Mouse (Mus musculus) limb, embryonic 12.5 days (tissue): ENCODE data around the gene Abr. TPM values are rescaled to one million over a fixed set of nuclear protein-coding genes. Genes with fewer than 3 reads are reported as not detected.

Experiments
- ATAC-seq: fragments of 200-750 bp; cut with Nextera tagmentation; 2 replicates; pipeline ENCODE4 v1.8.0; 2017; ENCODE audit warnings: low read depth, moderate TSS enrichment; ENCODE audit not compliant: insufficient number of reproducible peaks, insufficient read depth, low FRiP score, low TSS enrichment
- H3K27ac ChIP-seq: fragments of 300-500 bp; sonication (generic); 2 replicates; pipeline ENCODE4 v1.5.1; 2016; ENCODE audit warnings: mild to moderate bottlenecking, moderate library complexity
- H3K27me3 ChIP-seq: fragments of 300-500 bp; sonication (generic); 2 replicates; pipeline ENCODE4 v1.6.1; 2016; ENCODE audit warnings: mild to moderate bottlenecking, moderate library complexity
- H3K36me3 ChIP-seq: fragments of 300-500 bp; sonication (generic); 2 replicates; pipeline ENCODE4 v1.6.1; 2016; ENCODE audit warnings: mild to moderate bottlenecking, moderate library complexity
- H3K4me1 ChIP-seq: fragments of 300-500 bp; sonication (generic); replicated peaks from 2 replicates; pipeline ENCODE4 v1.6.1; 2016
- H3K4me2 ChIP-seq: fragments of 300-500 bp; sonication (generic); 2 replicates; pipeline ENCODE4 v1.6.1; 2016; ENCODE audit warnings: mild to moderate bottlenecking, moderate library complexity
- H3K4me3 ChIP-seq: fragments of 300-500 bp; sonication (generic); replicated peaks from 2 replicates; pipeline ENCODE4 v1.5.1; 2016; ENCODE audit warnings: mild to moderate bottlenecking
- H3K9ac ChIP-seq: fragments of 300-500 bp; sonication (generic); replicated peaks from 2 replicates; pipeline ENCODE4 v1.6.1; 2016; ENCODE audit warnings: mild to moderate bottlenecking, moderate library complexity
- H3K9me3 ChIP-seq: fragments of 300-500 bp; sonication (generic); 2 replicates; pipeline ENCODE4 v1.6.1; 2016; ENCODE audit warnings: mild to moderate bottlenecking, moderate library complexity
- WGBS: fragments of 180-500 bp; shearing (Covaris S2); methylation state at CpG from one replicate; pipeline ENCODE4 v1.1.7; 2016; 5-methylcytosine and 5-hydroxymethylcytosine counted together
- polyA plus RNA-seq: library from polyadenylated mRNA; unstranded; fragments of >200 nt; fragmentation: Nextera tagmentation; extraction: Ambion mirVana; gene quantifications from 2 replicates; pipeline ENCODE4 v1.2.1, GENCODE M21; 2016

The Abr gene
- polyA plus RNA-seq, 1 experiment from 2014 or later, result 48.3 TPM

DNA sequence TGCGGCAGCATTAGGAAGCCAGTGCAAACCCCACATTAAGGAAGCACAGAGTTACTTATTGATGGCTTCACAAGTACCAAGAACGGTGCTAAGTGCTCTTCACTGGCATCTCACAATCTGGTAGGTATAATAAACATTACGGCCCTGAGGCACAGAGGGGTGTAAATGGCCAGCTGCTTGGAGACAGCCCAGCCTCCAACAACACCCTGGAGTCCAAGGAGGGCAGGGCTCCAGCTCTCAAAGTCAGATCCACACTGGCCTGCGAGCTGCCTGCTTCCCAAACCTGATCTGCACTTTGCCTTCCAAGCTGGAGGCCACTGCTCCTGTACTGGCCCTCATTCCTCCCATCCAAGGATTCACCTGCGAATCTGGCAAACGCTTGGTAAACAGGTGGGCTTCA lies 132.7 kb downstream of the Abr start:
- Histone ChIP-seq H3K4me3 (no peak overlapping the region), H3K27ac (0 out of 2 replicates have a peak overlapping the region, but pooled peaks have one; percentile 29), H3K9ac (no peak overlapping the region), H3K4me1 (peaks cover 57% of the 10 kb centered on the region), H3K9me3 (no peaks in the 10 kb centered on the region), H3K27me3 (no peaks in the 10 kb centered on the region), H3K36me3 (peaks cover 16% of the 10 kb centered on the region; the same call in 1 of the 2 replicates), H3K4me2 (no peak overlapping the region)
- ATAC-seq, result no peak
- 40% methylated on average over 6 of the region's 6 CpGs for WGBS

- no peaks in the 10 kb centered on the region for H3K9me3 ChIP-seq
- no peaks in the 10 kb centered on the region for H3K27me3 ChIP-seq
- no peak for ATAC-seq
- no peak overlapping the region for H3K4me2 ChIP-seq
- WGBS, result 83% methylated on average over 5 of the region's 5 CpGs
- no peak overlapping the region for H3K27ac ChIP-seq
- peaks cover 50% of the 10 kb centered on the region for H3K4me1 ChIP-seq
- H3K36me3 ChIP-seq, result peaks cover 28% of the 10 kb centered on the region; the same call in 1 of the 2 replicates
- H3K9ac ChIP-seq, result no peak overlapping the region
- H3K4me3 ChIP-seq, result no peak overlapping the region
Measured at GRCm38 (mm10) chr11:76487024-76487423, 135.1 kb downstream of the Abr start.

- peaks cover 56% of the 10 kb centered on the region for H3K36me3 ChIP-seq
- no peaks in the 10 kb centered on the region for H3K9me3 ChIP-seq
- no peak overlapping the region for H3K4me2 ChIP-seq
- WGBS, result 79% methylated on average over 2 of the region's 2 CpGs
- ATAC-seq, result no peak
- no peak overlapping the region for H3K9ac ChIP-seq
- peak overlapping the region; percentile 23; the same call in 1 of the 2 replicates for H3K27ac ChIP-seq
- H3K4me3 ChIP-seq, result no peak overlapping the region
- peaks cover 22% of the 10 kb centered on the region for H3K4me1 ChIP-seq
- no peaks in the 10 kb centered on the region for H3K27me3 ChIP-seq
Measured at GRCm38 (mm10) chr11:76484033-76484432, 138.1 kb downstream of the Abr start.

DNA sequence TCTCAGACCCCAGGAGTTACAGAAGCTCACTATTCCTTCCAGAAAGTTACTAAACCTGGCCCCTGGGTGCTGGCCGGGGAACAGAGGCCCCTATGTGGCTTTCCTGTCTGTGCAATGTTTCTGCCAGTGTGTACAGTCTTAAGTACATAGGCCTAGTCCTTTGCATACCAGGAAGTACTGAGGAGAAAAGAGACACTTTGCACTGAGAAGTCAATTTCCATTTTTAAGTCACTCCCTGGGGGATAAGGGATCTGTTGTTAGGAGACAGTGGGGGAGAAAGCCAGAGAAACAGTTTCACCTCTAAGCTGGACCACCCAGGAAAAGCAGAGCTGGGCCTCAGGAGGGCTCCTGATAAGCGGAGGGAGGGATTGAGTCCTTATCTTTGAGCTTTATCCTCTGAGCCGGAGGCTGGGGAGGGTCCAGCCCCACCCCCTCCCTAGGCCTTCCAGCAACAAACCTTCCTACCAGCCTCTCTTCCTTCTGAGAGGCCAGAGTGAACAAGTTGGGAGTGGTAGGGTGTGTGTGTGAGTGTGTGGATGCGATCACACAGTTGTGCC lies 138.9 kb downstream of the Abr start:
- Histone ChIP-seq H3K27ac (peak overlapping the region; percentile 23; the same call in 1 of the 2 replicates), H3K4me1 (peaks cover 22% of the 10 kb centered on the region), H3K27me3 (no peaks in the 10 kb centered on the region), H3K4me3 (no peak overlapping the region), H3K9me3 (no peaks in the 10 kb centered on the region), H3K9ac (no peak overlapping the region; the same call in 1 of the 2 replicates), H3K4me2 (no peak overlapping the region), H3K36me3 (peaks cover 63% of the 10 kb centered on the region)
- ATAC-seq, result no peak
- WGBS, result 46% methylated on average over 4 of the region's 4 CpGs

- Histone ChIP-seq H3K27me3 (no peaks in the 10 kb centered on the region), H3K27ac (0 out of 2 replicates have a peak overlapping the region, but pooled peaks have one; percentile 23), H3K4me2 (no peak overlapping the region), H3K9ac (no peak overlapping the region), H3K4me3 (no peak overlapping the region), H3K36me3 (peaks cover 69% of the 10 kb centered on the region), H3K4me1 (peaks cover 27% of the 10 kb centered on the region), H3K9me3 (no peaks in the 10 kb centered on the region)
- 45% methylated on average over 5 of the region's 5 CpGs for WGBS
- no peak for ATAC-seq
Measured at GRCm38 (mm10) chr11:76482697-76483096, 139.4 kb downstream of the Abr start.

DNA sequence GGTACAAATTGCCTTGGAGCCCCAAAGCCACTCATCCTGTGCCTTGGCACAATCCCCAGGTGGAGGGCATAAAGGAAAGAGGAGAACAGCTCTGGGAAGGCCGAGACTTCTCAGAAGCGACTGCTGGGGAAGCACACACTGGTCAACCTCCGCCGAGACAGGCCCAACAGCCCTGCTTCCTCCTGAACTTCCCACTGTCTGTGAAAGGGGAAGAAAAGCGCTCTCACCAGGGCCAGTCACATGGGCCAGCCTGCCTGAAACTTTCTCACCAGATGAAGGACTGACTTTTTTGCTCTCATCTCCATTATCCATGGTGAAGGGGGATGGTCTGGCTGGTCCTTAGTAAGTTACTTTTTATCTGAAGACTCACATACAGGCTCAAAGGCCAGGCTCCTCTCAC lies 139.9 kb downstream of the Abr start:
- no peak for ATAC-seq
- Histone ChIP-seq H3K4me2 (no peak overlapping the region), H3K4me3 (no peak overlapping the region), H3K9ac (no peak overlapping the region), H3K27me3 (no peaks in the 10 kb centered on the region), H3K36me3 (peaks cover 74% of the 10 kb centered on the region), H3K27ac (no peak overlapping the region), H3K9me3 (no peaks in the 10 kb centered on the region), H3K4me1 (peaks cover 32% of the 10 kb centered on the region)
- WGBS, result 81% methylated on average over 5 of the region's 5 CpGs

- H3K4me2 ChIP-seq, result no peak overlapping the region
- peaks cover 63% of the 10 kb centered on the region for H3K36me3 ChIP-seq
- H3K9me3 ChIP-seq, result no peaks in the 10 kb centered on the region
- peaks cover 38% of the 10 kb centered on the region for H3K4me1 ChIP-seq
- no peak for ATAC-seq
- no peak overlapping the region for H3K9ac ChIP-seq
- no peaks in the 10 kb centered on the region for H3K27me3 ChIP-seq
- no peak overlapping the region for H3K27ac ChIP-seq
- WGBS, result 95% methylated on average over 4 of the region's 4 CpGs
- no peak overlapping the region for H3K4me3 ChIP-seq
Measured at GRCm38 (mm10) chr11:76479729-76480128, 142.4 kb downstream of the Abr start.

- Histone ChIP-seq H3K27me3 (no peaks in the 10 kb centered on the region), H3K36me3 (peaks cover 66% of the 10 kb centered on the region), H3K4me1 (peaks cover 41% of the 10 kb centered on the region), H3K9ac (no peak overlapping the region), H3K9me3 (no peaks in the 10 kb centered on the region), H3K4me3 (no peak overlapping the region), H3K4me2 (no peak overlapping the region), H3K27ac (no peak overlapping the region)
- WGBS, result 89% methylated on average over 13 of the region's 13 CpGs
- ATAC-seq, result no peak
Measured at GRCm38 (mm10) chr11:76478676-76479655, 143.1 kb downstream of the Abr start.

- Histone ChIP-seq H3K4me3 (no peak overlapping the region), H3K36me3 (peaks cover 58% of the 10 kb centered on the region), H3K4me2 (no peak overlapping the region), H3K4me1 (peaks cover 38% of the 10 kb centered on the region), H3K27me3 (no peaks in the 10 kb centered on the region), H3K27ac (peak overlapping the region; percentile 81), H3K9ac (0 out of 2 replicates have a peak overlapping the region, but pooled peaks have one; percentile 12), H3K9me3 (no peaks in the 10 kb centered on the region)
- ATAC-seq, result no peak
- WGBS, result 13% methylated on average over 5 of the region's 5 CpGs
Measured at GRCm38 (mm10) chr11:76477095-76477525, 145.0 kb downstream of the Abr start.

DNA sequence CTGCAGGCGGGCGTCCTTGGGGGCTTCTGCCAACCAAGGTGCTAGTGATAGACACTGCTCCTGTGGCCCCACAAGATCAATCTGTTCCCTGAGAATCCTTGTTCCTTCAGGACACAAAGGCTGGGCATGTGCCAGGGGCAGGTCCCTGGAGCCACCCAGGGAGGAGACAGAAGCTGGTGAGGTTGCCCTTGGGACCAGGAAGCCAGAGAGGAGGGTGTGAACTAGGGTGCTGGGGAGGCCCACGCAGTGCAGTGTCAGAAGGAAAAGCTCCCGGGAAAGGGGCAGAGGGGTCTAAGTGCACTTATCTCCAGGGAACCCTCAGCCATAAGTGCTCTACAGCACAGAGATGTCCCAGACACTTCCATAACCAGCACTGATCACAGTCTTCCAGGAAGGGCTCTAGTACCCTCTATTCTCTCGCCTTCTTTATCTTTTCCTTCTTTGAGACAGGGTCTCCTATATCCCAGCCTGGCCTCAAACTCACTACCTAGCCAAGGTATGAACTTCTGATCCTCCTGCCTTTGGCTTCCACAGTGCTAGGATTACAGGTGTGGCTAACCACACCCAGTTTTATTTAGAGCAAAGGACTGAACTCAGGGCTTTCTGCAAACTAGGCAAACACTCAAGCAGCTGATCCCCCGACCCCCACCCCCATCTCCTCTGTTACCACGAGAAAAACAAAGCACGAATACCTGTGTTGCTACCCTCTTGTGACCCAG lies 145.6 kb downstream of the Abr start:
- no peak overlapping the region for H3K4me3 ChIP-seq
- peaks cover 41% of the 10 kb centered on the region for H3K4me1 ChIP-seq
- 58% methylated on average over 8 of the region's 8 CpGs for whole genome bisulfite sequencing
- H3K27ac ChIP-seq, result peak overlapping the region; percentile 81
- no peak overlapping the region for H3K4me2 ChIP-seq
- ATAC-seq, result no peak
- H3K9me3 ChIP-seq, result no peaks in the 10 kb centered on the region
- no peaks in the 10 kb centered on the region for H3K27me3 ChIP-seq
- H3K9ac ChIP-seq, result 0 out of 2 replicates have a peak overlapping the region, but pooled peaks have one; percentile 12
- H3K36me3 ChIP-seq, result peaks cover 57% of the 10 kb centered on the region

DNA sequence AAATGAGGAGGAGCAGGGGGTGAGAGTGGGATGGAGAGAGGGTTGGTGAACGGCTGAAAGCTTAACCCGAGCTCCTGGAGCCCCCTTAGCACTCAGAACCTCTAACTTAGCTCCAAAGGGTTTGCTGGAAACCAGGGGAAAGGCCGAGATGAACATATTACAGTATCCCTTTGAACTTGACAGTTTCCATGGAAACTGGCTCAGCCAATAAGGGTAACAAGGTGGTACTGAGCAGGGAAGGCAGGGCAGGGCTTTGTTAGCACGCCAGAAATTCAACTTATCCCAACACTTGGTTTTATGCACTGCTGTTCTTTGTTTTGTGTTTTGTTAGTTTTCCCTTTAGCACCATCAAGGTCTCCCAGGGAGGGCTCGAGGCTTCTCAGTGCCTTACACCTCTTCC lies 149.5 kb downstream of the Abr start:
- peak overlapping the region; percentile 46 for H3K27ac ChIP-seq
- ATAC-seq, result no peak
- H3K4me3 ChIP-seq, result no peak overlapping the region
- WGBS, result 19% methylated on average over 5 of the region's 5 CpGs
- no peak overlapping the region; the same call in 1 of the 2 replicates for H3K9ac ChIP-seq
- H3K9me3 ChIP-seq, result no peaks in the 10 kb centered on the region
- no peaks in the 10 kb centered on the region for H3K27me3 ChIP-seq
- H3K4me2 ChIP-seq, result no peak overlapping the region
- H3K4me1 ChIP-seq, result peaks cover 66% of the 10 kb centered on the region
- H3K36me3 ChIP-seq, result peaks cover 47% of the 10 kb centered on the region
